Mouse (Mus musculus): ENCODE data around the gene Acot5.
"Not testable (repeated sequence)": the region's sequence is repeated elsewhere in the genome, so short reads cannot be mapped to it uniquely, and the experiment has no call there.

DNA sequence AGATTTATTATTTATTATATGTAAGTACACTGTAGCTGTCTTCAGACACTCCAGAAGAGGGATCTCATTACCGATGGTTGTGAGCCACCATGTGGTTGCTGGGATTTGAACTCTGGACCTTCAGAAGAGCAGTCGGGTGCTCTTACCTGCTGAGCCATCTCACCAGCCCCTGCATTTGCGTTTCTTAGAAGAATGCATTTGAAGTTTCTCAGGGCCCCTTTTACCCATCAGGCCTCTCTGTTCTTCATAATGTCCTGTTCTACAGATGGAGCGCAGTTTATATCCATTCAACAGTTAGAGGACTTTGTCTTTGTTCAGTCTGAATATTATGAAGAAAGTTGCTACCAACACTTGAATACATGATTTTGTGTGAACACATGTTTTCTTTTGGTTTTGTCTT, 46.9 kb upstream of the Acot5 start:
- not testable (repeated sequence) for TF ChIP-seq EP300, CTCF (IDR thresholded peaks at IDR 0.05; ENCODE audit: low read depth)
